ENCODE assay signal across 1 mouse cellular context in genomic region chr1:127204817-127205485, GRCm38 (mm10).
TF ChIP-seq lines count a peak whose summit lies in the region.

Gene Mgat5, plus strand, starts transcription at chr1:127205015.

TF ChIP-seq in CH12.LX, 34 proteins besides CTCF, POLR2A, EP300 and RAD21 (continued from another document):
- TF ChIP-seq TCF12 (IDR thresholded peaks at IDR 0.05; ENCODE audit: low read depth, low read length) = no peak; the same call in 1 of the 2 replicates
- peak; percentile 24; the same call in 1 of the 2 replicates for TF ChIP-seq MXI1 (IDR thresholded peaks at IDR 0.05; ENCODE audit: low read depth, low read length)
- no peak; the same call in 1 of the 2 replicates for TF ChIP-seq ELF1 (IDR thresholded peaks at IDR 0.05; ENCODE audit: low read depth, low read length)
- peak; percentile 22; the same call in 1 of the 2 replicates for TF ChIP-seq MEF2A (IDR thresholded peaks at IDR 0.05; ENCODE audit: borderline replicate concordance, low read depth, low read length)
- no peak for TF ChIP-seq JUND (conservative IDR thresholded peaks at IDR 0.05; ENCODE audit: low read depth, low read length)
- 0 out of 2 replicates have a peak, but pooled peaks have one; percentile 13 for TF ChIP-seq TBP (conservative IDR thresholded peaks at IDR 0.05; ENCODE audit: low read depth, low read length)
- TF ChIP-seq HCFC1 (IDR thresholded peaks at IDR 0.05; ENCODE audit: low read depth, low read length) = no peak; the same call in none of the 2 replicates
- no peak for TF ChIP-seq RCOR1 (conservative IDR thresholded peaks at IDR 0.05; ENCODE audit: low read depth, low read length)
- peak; percentile 64 for TF ChIP-seq SMC3 (IDR thresholded peaks at IDR 0.05; ENCODE audit: low read depth, low read length)
- 0 out of 2 replicates have a peak, but pooled peaks have one; percentile 26 for TF ChIP-seq KAT2A (IDR thresholded peaks at IDR 0.05; ENCODE audit: insufficient replicate concordance, low read length)
- no peak for TF ChIP-seq CHD1 (IDR thresholded peaks at IDR 0.05; ENCODE audit: low read depth, low read length)
- TF ChIP-seq ETS1 (conservative IDR thresholded peaks at IDR 0.05; ENCODE audit: low read depth, low read length) = no peak
- TF ChIP-seq MAZ (IDR thresholded peaks at IDR 0.05; ENCODE audit: low read depth, low read length) = peak; percentile 67
- no peak for TF ChIP-seq USF1 (IDR thresholded peaks at IDR 0.05; ENCODE audit: low read depth, low read length)
- TF ChIP-seq MAFK (IDR thresholded peaks at IDR 0.05; ENCODE audit: insufficient replicate concordance, low read length) = no peak
- no peak for TF ChIP-seq ZNF384 (IDR thresholded peaks at IDR 0.05; ENCODE audit: low read depth, low read length)
- no peak for TF ChIP-seq GABPA (IDR thresholded peaks at IDR 0.05; ENCODE audit: insufficient replicate concordance, low read depth, low read length)
- 0 out of 2 replicates have a peak, but pooled peaks have one; percentile 22 for TF ChIP-seq MAX (IDR thresholded peaks at IDR 0.05; ENCODE audit: low read length)
- TF ChIP-seq CHD2 (IDR thresholded peaks at IDR 0.05; ENCODE audit: low read length) = no peak
- no peak; the same call in 1 of the 2 replicates for TF ChIP-seq ZC3H11A (IDR thresholded peaks at IDR 0.05; ENCODE audit: low read depth, low read length)
- peak; percentile 92; the same call in 1 of the 2 replicates for TF ChIP-seq UBTF (IDR thresholded peaks at IDR 0.05; ENCODE audit: low read depth, low read length)
- TF ChIP-seq NELFE (IDR thresholded peaks at IDR 0.05; ENCODE audit: low read depth, low read length) = 0 out of 2 replicates have a peak, but pooled peaks have one; percentile 14
- 0 out of 2 replicates have a peak, but pooled peaks have one; percentile 16 for TF ChIP-seq NRF1 (IDR thresholded peaks at IDR 0.05; ENCODE audit: low read depth, low read length)
- TF ChIP-seq E2F4 (IDR thresholded peaks at IDR 0.05; ENCODE audit: insufficient replicate concordance, low read depth, low read length) = no peak
- peak; percentile 24; the same call in 1 of the 2 replicates for TF ChIP-seq BHLHE40 (IDR thresholded peaks at IDR 0.05; ENCODE audit: low read depth, low read length)
- TF ChIP-seq MYC (IDR thresholded peaks at IDR 0.05; ENCODE audit: low read depth, low read length) = no peak
